Mouse (Mus musculus) stomach, embryonic 14.5 days (tissue): ENCODE results near the gene Ifngr1. TPM values are rescaled to one million over a fixed set of nuclear protein-coding genes. Genes with fewer than 3 reads are reported as not detected.

Source experiments
- ATAC-seq: fragments of 200-750 bp; cut with Nextera tagmentation; 2 replicates; pipeline ENCODE4 v1.8.0; 2017; ENCODE audit warnings: low read depth, moderate TSS enrichment; ENCODE audit not compliant: insufficient number of reproducible peaks, insufficient read depth, low FRiP score
- H3K27ac ChIP-seq: fragments of 300-500 bp; sonication (generic); 2 replicates; pipeline ENCODE4 v1.5.1; 2014; ENCODE audit warnings: mild to moderate bottlenecking, low read length, moderate library complexity, mixed read lengths
- H3K27me3 ChIP-seq: fragments of 300-500 bp; sonication (generic); 2 replicates; pipeline ENCODE4 v1.6.1; 2014; ENCODE audit warnings: low read length, control low read depth, mixed read lengths; ENCODE audit not compliant: control insufficient read depth, insufficient read depth
- H3K36me3 ChIP-seq: fragments of 300-500 bp; sonication (generic); 2 replicates; pipeline ENCODE4 v1.6.1; 2014; ENCODE audit warnings: mild to moderate bottlenecking, control low read depth, low read length, moderate library complexity, mixed read lengths; ENCODE audit not compliant: control insufficient read depth, insufficient read depth
- H3K4me1 ChIP-seq: fragments of 300-500 bp; sonication (generic); 2 replicates; pipeline ENCODE4 v1.6.1; 2014; ENCODE audit warnings: low read length, control low read depth, mixed read lengths; ENCODE audit not compliant: control insufficient read depth, insufficient read depth
- H3K4me2 ChIP-seq: fragments of 300-500 bp; sonication (generic); replicated peaks from 2 replicates; pipeline ENCODE4 v1.6.1; 2014; ENCODE audit warnings: low read depth, low read length, control low read depth
- H3K4me3 ChIP-seq: fragments of 300-500 bp; sonication (generic); 2 replicates; pipeline ENCODE4 v1.5.1; 2014; ENCODE audit warnings: low read depth, low read length, control low read depth
- H3K9ac ChIP-seq: fragments of 300-500 bp; sonication (generic); replicated peaks from 2 replicates; pipeline ENCODE4 v1.6.1; 2014; ENCODE audit warnings: low read depth, mild to moderate bottlenecking, control low read depth, low read length, moderate library complexity, mixed read lengths
- H3K9me3 ChIP-seq: fragments of 300-500 bp; sonication (generic); 2 replicates; pipeline ENCODE4 v1.6.1; 2016; ENCODE audit warnings: low read depth, low read length, control low read depth; ENCODE audit not compliant: control insufficient read depth
- WGBS: fragments of 180-500 bp; shearing (Covaris S2); extraction: QIAGEN DNeasy Blood & Tissue Kit; methylation state at CpG from one replicate; pipeline ENCODE4 v1.1.7; 2014; 5-methylcytosine and 5-hydroxymethylcytosine counted together
- polyA plus RNA-seq: library from polyadenylated mRNA; unstranded; fragments of >200 nt; fragmentation: Nextera tagmentation; extraction: Ambion mirVana; gene quantifications from 2 replicates; pipeline ENCODE4 v1.2.1, GENCODE M21; 2014

The Ifngr1 gene
- polyA plus RNA-seq, 1 experiment from 2014 or later = 69.1 TPM

DNA sequence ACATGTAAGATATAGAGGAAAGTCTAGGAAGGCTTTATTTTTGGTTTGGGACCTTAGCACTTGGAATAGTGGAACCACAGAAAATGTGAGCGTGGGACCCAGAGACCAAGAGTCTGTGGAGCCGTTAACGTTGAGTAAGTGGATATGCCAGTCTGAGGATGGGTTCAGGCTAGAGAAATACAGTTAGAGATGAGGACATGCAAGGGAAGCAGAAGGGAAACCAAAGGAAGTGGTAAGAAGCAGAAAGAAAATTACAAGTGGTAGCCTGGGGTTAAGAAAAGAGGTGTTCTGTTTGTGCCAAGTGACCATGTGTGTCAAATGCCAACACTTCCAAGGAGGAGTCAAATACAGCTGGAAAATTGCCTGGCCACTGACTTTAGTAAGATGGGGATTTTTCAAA lies 29.2 kb upstream of the Ifngr1 start:
- no peak for ATAC-seq
- Histone ChIP-seq H3K4me3 (no peak overlapping the region), H3K4me2 (no peak overlapping the region), H3K36me3 (no peaks in the 10 kb centered on the region), H3K4me1 (no peaks in the 10 kb centered on the region), H3K27ac (no peak overlapping the region), H3K9me3 (no peaks in the 10 kb centered on the region; the same call in 1 of the 2 replicates), H3K9ac (no peak overlapping the region), H3K27me3 (no peaks in the 10 kb centered on the region)
- WGBS = 100% methylated on average over 3 of the region's 3 CpGs

DNA sequence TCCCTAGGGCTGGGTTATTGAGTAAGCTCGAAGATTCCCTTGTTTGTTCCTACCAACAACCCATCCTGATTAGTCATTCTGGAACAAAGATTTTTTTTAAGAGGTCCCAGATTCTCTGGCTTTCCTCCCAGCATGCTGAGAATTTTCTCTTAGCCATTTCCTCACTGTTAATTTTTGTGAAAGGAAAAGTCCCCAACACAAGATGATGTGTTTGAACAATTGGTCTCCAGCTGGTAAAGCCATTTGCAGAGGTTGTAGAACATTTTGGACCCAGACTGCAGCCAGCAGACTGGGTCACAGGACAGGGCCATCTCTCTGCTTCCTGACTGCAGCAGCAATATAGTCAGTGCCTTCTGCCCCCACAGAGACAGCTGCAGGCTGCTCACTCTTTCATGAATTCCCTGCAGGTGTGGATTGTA lies 28.3 kb upstream of the Ifngr1 start:
- no peak overlapping the region for H3K27ac ChIP-seq
- no peaks in the 10 kb centered on the region for H3K4me1 ChIP-seq
- no peaks in the 10 kb centered on the region for H3K36me3 ChIP-seq
- ATAC-seq = no peak
- H3K27me3 ChIP-seq = no peaks in the 10 kb centered on the region
- no peak overlapping the region for H3K4me2 ChIP-seq
- H3K4me3 ChIP-seq = no peak overlapping the region
- 79% methylated on average over 1 of the region's 1 CpGs for WGBS
- H3K9me3 ChIP-seq = no peaks in the 10 kb centered on the region; the same call in 1 of the 2 replicates
- no peak overlapping the region for H3K9ac ChIP-seq

- Histone ChIP-seq H3K27me3 (no peaks in the 10 kb centered on the region), H3K4me3 (no peak overlapping the region), H3K36me3 (no peaks in the 10 kb centered on the region), H3K4me1 (no peaks in the 10 kb centered on the region), H3K4me2 (no peak overlapping the region), H3K9ac (no peak overlapping the region), H3K27ac (no peak overlapping the region), H3K9me3 (no peaks in the 10 kb centered on the region; the same call in 1 of the 2 replicates)
- 98% methylated on average over 4 of the region's 4 CpGs for WGBS
- ATAC-seq = no peak
Observed at GRCm38 (mm10) chr10:19567481-19567880, 24.3 kb upstream of the Ifngr1 start.

DNA sequence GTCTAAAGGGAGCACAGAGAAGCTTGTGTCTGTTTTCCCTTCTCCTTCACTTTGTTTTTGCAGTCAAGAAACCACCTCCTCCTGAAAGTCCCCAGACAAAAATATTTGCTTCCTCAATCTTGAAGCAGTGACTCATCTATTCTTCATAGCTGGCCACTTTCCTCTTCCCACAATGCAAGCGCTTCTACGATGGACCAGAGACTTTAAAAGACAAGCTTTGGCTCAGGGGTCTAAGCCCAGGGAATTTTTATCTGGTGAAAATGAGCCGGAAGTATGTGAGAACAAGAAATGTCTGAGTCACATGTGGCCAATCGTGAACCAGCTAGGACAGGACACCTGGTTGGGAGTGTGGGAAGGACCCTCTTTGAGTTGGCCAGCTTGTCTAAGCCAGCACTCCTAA lies 21.5 kb upstream of the Ifngr1 start:
- Histone ChIP-seq H3K4me2 (no peak overlapping the region), H3K4me3 (no peak overlapping the region), H3K9me3 (no peaks in the 10 kb centered on the region), H3K27me3 (no peaks in the 10 kb centered on the region), H3K27ac (no peak overlapping the region), H3K4me1 (no peaks in the 10 kb centered on the region), H3K36me3 (no peaks in the 10 kb centered on the region), H3K9ac (no peak overlapping the region)
- 83% methylated on average over 4 of the region's 4 CpGs for WGBS
- no peak for ATAC-seq

DNA sequence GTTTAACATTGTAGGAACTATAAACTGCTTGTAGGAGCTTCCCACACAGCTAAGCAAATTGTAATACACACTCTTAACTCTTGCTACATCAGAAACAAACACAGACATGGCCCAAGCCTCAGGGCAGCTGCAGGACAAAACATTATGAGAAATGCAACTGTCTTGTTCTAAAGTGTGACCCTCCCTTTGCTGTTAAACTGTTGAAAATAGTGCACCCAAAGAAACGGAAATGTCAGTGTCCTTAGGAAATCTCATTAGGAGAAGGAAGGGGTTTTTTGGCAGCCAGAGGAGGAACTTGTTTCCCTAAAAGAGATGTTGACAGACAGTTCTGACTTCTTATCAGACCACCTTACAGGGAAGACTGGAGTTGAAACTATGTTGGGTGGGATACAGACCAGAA lies 21.0 kb upstream of the Ifngr1 start:
- no peak overlapping the region for H3K4me3 ChIP-seq
- 62% methylated on average over 1 of the region's 1 CpGs for WGBS
- no peak overlapping the region for H3K4me2 ChIP-seq
- H3K4me1 ChIP-seq = no peaks in the 10 kb centered on the region
- no peaks in the 10 kb centered on the region for H3K9me3 ChIP-seq
- no peak overlapping the region for H3K9ac ChIP-seq
- no peak for ATAC-seq
- no peaks in the 10 kb centered on the region for H3K27me3 ChIP-seq
- no peak overlapping the region for H3K27ac ChIP-seq
- H3K36me3 ChIP-seq = no peaks in the 10 kb centered on the region

DNA sequence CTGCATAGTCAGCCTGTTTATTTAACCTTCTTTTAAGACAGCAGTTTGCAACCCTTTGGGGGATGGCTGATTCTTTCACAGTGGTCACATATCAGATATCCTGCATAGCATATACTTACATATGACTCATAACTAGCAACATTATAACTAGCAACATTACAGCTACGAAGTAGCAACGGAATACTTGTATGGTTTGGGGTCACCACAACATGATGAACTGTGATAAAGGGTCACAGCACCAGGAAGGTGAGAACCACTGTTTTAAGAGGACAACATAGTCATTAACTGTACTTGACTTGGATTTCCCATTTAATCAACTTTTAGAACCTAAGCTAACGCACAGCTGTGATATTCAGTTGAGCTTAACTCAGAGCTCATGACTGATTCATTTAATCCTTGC lies 14.2 kb upstream of the Ifngr1 start:
- H3K4me2 ChIP-seq = no peak overlapping the region
- no peaks in the 10 kb centered on the region for H3K36me3 ChIP-seq
- H3K4me1 ChIP-seq = 0 out of 2 replicates have a peak, but pooled peaks cover 4% of the 10 kb centered on the region
- WGBS = 85% methylated on average over 3 of the region's 3 CpGs
- no peaks in the 10 kb centered on the region for H3K9me3 ChIP-seq
- no peak overlapping the region for H3K27ac ChIP-seq
- H3K9ac ChIP-seq = no peak overlapping the region
- H3K27me3 ChIP-seq = no peaks in the 10 kb centered on the region
- no peak for ATAC-seq
- H3K4me3 ChIP-seq = no peak overlapping the region

DNA sequence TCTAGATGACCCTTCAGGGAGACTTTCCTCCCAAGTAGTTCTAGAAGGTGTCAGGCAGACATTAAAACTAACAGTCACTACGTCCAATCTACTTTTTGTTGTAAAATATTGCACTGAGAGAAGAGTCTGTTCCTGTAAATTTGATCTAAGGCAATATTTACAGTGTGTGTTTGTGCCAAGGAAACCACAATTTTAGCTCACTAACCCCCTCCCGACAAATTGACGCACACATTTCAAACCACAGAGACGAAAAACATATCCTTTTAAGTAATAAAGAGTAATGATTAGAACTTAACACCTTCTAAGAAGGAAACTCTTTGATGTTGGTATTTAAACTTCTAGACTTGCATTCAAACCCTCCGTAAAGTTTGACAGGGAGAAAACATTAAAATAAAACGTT lies 13.7 kb upstream of the Ifngr1 start:
- H3K36me3 ChIP-seq = no peaks in the 10 kb centered on the region
- no peak for ATAC-seq
- H3K9me3 ChIP-seq = no peaks in the 10 kb centered on the region
- 76% methylated on average over 6 of the region's 6 CpGs for WGBS
- 0 out of 2 replicates have a peak, but pooled peaks cover 4% of the 10 kb centered on the region for H3K4me1 ChIP-seq
- H3K9ac ChIP-seq = no peak overlapping the region
- no peak overlapping the region for H3K4me2 ChIP-seq
- H3K4me3 ChIP-seq = no peak overlapping the region
- H3K27ac ChIP-seq = no peak overlapping the region
- H3K27me3 ChIP-seq = no peaks in the 10 kb centered on the region

DNA sequence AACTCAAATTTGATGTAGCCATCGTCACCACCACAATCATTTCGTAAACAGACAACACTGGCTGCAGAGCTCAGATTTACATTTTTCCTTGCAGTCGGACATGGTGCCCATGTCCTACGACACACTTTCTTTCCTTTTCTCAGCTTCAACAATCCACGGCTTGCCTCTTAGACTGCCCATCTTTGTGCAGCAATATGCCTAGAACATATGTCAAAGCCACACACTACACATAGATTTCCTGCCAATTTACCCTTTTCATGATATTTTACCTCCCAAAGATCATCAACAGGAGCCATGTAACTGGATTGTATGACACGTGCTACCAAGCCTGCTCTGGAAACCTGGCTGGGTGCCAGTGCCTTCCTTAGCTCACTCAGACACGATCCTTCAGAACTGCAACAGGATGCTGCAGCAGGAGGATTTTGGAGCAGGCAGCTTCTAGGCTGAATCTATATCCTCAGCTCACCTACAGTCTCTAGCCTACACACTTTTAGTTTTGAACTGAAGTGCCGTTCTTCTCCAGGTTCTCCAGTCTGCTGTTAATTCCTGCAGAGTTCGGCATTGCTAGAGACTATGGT lies 13.3 kb upstream of the Ifngr1 start:
- Histone ChIP-seq H3K36me3 (no peaks in the 10 kb centered on the region), H3K9ac (no peak overlapping the region), H3K27me3 (no peaks in the 10 kb centered on the region), H3K27ac (no peak overlapping the region), H3K4me2 (no peak overlapping the region), H3K9me3 (no peaks in the 10 kb centered on the region), H3K4me1 (0 out of 2 replicates have a peak, but pooled peaks cover 4% of the 10 kb centered on the region), H3K4me3 (no peak overlapping the region)
- WGBS = 57% methylated on average over 9 of the region's 9 CpGs
- ATAC-seq = no peak

- ATAC-seq = no peak
- 60% methylated on average over 3 of the region's 3 CpGs for WGBS
- H3K36me3 ChIP-seq = no peaks in the 10 kb centered on the region
- 0 out of 2 replicates have a peak, but pooled peaks cover 4% of the 10 kb centered on the region for H3K4me1 ChIP-seq
- H3K27ac ChIP-seq = no peak overlapping the region
- H3K4me2 ChIP-seq = no peak overlapping the region
- H3K9ac ChIP-seq = no peak overlapping the region
- no peak overlapping the region for H3K4me3 ChIP-seq
- no peaks in the 10 kb centered on the region for H3K27me3 ChIP-seq
- H3K9me3 ChIP-seq = no peaks in the 10 kb centered on the region
Observed at GRCm38 (mm10) chr10:19580660-19581059, 11.1 kb upstream of the Ifngr1 start.
